Mouse (Mus musculus): ENCODE results near the gene Tubgcp3. TPM values are rescaled to one million over a fixed set of nuclear protein-coding genes. Genes with fewer than 3 reads are reported as not detected.
"Not testable (repeated sequence)": the region's sequence is repeated elsewhere in the genome, so short reads cannot be mapped to it uniquely, and the experiment has no call there.

Tubgcp3 gene
- total RNA-seq, 4 experiments from 2014 or later, result 32.3 to 51.7 (median 38.7) TPM

DNA sequence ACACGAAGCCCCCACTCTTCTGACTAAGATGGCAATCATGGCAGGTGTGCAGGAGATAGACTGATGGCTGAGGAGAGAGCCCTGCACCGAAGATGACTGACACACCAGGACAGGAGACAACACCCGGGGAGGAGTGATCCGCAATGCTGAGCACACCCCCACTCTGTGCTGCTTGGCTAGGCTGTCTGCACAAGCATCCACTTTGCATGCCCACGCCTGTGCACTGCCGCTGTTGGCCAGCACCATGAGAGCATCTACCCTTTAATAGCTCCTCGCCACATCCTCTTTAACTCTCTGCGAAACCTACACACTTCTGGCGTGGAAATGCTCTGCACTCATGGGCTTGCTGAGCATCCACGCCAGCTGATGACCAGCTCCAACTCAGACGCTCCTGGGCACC lies 33.6 kb downstream of the Tubgcp3 start:
- DNase-seq, result no peak

DNA sequence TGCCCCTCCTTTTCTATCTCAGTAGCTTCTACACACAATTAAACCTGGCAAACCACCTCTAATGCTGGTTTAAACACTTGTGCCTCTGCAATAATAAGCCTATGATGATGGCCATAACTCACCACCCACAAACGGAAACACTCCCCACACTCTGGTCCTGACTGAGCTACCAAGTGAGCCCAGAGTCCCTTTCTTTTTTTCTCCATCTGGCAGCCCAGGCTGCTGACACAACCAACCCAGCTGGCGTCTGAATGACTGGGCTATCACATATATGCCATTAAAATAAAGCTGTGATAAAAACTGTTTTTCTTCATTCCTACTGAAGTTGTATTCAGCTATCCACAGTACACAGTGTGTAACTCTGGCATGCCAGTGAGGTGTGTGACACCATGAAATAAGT lies 36.7 kb downstream of the Tubgcp3 start:
- DNase-seq, result no peak

DNA sequence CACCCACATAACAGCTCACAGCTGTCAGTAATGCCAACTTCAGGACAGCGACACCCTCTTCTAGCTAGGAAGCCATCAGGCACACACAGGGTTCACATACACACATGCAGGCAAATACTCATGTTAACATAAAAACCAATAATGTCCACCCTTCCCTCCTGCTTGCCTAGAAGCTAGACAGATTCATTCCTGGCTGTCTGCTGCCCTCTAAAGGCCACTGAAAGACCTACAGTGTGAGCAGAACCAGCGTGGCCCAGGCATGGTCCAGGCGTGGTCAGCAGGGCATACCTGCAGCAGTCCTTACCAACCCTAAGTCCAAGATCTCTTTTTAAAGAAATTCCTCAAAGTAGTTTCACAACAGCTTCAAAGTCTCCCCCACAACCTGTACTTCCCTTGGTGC lies 43.0 kb downstream of the Tubgcp3 start:
- DNase-seq, result no peak

DNA sequence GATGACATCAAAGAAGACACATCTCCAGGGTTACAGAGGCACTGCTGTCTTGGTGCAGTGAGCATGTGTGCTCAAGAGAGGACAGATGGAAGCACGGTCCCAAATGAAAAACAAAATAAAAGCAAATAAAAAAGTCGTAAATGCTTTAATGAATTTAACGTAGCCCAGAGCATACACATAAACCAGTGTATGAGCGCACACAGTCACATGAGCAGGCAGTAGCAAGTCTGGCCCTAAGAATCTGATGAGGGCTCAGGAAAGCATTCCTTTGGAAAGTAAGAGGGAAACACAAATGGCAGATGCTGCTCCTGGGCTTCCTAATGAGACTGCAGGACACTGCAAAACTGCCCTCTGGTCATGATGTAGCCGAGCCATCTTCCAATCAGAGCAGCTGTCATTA lies 46.2 kb downstream of the Tubgcp3 start:
- no peak for DNase-seq

DNA sequence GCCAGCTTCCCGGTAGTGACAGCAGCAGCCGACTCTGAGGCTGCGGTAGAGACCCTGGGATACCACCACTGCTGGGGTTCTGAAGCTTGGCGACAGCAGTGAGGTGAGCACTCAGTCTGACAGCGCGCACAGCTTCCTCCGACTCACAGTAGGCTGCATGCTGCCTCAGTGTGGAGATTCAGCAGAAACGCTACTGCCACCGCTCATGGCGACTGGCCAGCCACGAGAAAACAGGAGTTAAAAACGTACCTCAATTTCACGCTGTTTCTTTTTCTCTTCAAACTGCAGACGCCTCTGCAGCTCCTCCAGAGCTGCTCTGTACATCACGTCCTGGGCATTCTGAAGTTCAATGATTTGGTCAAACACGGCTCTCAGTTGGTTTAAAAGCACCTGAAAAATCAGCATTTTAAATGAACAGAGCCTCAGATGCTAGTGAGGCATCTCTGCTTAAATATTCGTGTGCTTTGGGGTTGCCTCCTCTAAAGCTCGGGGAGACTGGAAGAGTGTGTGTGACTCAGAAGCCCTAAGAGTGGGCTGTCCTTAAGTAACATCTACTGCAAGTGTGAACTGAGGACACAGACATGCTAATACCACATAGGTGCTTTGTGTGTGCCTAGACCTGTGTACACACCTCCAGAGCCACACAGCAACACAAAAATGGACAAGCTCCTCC lies 50.4 kb downstream of the Tubgcp3 start:
- no peak for DNase-seq

DNA sequence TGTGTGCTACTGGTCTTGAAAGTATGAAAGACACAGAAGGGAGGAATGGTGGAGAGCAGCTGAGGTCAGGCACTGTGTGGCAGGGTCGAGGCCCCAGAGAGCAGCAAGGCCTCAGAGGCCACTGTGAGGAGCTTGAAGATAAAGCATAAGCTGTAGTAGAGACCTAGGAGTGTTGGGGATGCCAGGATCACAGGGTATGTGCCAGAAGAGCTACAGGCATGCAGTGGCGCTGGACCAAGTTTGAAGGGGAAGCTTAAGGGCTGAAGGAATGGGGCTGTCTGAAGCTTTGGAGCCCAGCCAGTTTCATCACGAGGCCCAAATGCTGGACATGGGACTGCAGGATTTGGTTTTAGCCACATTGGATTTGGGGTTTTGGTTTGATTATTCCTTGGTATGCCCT lies 54.7 kb downstream of the Tubgcp3 start:
- DNase-seq, result not testable (repeated sequence)

DNA sequence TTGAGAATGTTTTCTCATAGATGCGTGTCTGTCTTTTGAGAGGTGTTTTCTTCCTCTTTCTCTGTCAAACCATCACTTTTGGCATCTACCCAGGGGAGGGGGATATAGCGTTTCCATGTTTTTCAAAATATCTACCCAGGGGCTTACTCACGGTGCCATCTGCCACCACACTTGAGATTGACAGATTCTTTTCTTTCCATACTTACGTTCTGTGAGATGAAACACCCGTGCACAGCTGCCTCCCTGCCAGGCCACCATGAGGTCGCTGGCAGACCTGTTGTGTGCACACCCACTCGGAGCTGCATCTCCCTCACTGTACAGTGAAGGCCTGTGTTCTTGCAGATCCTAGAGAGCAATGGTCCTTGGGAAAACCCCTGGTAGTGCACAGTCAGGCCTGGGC lies 58.8 kb downstream of the Tubgcp3 start:
- no peak for DNase-seq

DNA sequence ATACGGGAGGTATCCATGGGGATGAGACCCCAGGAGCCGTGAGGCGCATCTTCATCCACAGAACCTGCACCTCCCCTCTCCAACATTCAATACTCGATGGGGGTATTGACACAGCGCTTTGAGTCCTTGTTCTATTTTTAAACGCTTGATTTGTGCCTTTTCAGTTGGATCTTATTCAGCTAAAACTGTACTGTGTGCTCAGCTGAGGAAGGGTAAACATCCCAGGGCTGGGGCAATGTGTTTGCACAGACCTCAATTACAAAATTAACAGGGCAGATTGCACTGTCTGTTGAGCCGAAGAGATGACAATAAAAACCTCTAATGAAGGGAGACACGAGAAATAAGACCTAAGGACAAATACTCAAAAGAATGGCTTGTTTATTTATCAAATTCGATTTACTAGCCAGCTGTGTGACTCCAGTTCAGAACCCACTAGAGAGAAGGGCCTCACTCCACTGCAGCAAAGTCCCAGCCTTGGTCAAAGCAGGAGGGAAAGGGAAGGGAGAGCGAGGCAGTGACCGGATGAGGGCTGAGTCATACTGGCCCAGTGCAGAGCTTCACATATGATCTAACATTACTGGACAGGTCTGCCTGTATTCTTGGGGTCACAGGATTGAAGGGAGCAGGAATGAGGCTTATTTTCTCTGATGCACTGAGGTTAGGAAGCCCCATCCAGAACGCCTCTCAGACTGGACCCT lies 62.1 kb downstream of the Tubgcp3 start:
- no peak for DNase-seq

DNA sequence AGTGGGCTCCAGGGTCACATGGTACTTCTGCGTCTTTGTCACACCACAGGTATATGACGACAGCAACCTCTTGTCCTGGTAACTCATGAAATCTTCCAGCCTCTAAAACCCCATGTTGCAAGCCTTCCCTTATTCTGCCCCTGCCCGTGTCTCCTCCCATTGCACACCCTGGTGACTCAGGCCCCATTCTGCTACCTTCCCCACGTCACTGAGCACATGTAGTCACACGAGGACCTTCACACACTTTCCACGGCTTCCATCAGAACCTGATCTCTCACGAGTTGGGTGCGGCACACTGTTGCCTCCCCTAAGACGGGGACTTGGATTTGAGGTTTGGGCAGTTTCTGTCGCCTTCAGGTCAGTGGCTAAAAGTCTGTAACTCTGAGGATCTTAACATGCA lies 63.2 kb downstream of the Tubgcp3 start:
- DNase-seq, result no peak

DNA sequence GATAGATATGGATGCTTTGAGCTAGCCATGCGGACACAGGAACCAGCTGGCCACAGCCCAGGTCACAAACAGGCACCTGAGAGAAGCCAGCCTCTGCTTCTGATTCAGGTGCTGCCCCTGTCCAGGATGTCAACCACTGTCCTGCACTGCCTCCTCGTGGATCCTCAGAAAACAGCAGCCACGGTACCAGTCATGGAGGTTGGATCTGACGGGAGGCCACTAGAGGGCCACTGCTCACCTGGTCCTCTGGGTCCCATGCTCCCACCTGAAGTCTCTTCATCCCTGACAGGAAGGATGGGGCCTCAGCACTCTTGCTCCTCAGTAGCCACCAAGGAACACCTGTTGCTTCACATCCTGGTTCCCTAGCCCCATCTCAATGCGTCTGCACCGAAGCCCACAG lies 64.8 kb downstream of the Tubgcp3 start:
- DNase-seq, result peak; percentile 52

DNA sequence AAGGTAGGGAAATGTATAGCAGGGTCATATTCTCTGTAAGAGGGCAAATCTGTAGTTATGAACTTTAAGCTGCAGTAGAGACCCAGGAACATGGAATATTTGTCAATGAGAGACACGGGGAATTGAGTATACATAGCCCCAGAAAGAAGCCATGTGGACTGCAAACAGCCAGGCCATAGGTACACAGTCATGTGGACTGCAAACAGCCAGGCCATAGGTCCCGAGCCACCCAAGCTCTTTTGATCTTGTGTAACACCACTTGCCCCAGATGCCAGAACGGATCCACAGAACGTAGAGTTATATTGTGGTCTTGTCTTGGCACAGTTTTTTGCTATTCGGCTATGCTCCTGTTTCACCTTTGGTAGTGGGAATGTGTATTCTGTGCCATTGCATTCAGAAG lies 88.3 kb downstream of the Tubgcp3 start:
- DNase-seq, result no peak

DNA sequence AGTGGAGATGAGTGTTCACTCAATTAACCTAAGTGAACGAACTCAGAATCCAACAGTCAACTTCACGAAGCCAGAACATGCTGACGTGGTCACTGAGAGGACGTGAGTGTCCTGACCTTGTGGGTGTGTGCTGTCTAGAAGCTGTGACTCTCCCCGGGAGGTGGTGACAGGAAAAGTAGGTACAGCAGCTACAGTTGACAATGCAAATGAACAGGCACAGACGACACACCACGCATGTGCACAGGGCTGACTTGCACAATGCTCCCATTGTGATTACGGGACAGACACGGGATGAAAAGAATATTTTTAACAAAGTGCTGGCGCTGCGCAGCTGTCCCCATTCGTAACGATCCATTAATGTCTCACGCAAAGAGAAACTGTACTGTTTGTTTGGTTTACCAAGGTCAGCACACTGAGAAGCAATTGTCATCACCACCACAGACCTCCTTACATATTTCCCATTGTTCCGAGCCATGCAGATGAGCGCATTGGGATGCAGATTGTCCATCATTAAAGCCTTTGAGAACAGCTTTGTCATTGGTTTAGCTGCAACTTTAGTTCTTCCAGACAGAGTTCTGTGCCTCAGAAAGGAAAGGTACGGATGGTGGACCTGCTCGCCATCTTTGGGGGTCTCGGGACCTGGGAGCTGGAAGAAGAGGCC lies 92.6 kb downstream of the Tubgcp3 start:
- DNase-seq, result not testable (repeated sequence)

DNA sequence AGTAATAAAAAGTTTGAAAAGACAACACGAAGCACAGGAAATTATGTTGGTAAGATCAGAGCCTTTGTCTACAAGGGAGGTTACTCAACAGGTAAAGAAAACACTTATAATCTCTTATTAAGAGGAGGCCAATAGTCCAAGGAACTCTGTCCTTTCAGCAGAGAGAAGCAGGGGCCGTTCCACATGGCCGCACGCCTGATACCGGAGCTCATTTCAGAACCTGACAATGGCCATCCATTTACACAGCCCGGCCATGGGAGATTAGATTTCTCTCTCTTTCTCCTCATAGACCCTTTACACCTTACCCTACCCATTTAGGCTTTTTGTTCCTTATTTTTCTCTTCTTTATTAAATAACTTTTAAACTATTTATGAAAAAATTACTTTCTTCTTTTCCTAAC lies 95.3 kb downstream of the Tubgcp3 start:
- DNase-seq, result no peak

DNA sequence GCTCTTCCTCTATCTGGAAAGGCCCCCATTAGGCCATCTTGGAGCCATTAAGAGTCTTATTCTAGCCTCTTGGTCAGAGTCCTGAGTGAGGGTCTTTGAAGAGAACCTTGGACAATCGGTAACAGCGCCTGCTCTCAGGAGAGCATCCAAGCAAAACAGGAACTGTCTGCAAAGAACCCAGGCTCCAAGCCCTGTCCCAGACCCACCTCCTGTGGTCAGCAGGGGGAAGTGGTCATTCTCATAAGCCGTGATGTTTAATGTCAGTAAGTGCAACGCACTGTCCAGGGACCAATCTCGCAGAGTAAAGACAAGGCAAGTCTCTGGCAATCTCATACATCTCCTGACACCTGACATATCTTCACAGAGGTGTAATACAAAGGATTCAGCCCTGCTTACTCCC lies 96.0 kb downstream of the Tubgcp3 start:
- DNase-seq, result no peak

DNA sequence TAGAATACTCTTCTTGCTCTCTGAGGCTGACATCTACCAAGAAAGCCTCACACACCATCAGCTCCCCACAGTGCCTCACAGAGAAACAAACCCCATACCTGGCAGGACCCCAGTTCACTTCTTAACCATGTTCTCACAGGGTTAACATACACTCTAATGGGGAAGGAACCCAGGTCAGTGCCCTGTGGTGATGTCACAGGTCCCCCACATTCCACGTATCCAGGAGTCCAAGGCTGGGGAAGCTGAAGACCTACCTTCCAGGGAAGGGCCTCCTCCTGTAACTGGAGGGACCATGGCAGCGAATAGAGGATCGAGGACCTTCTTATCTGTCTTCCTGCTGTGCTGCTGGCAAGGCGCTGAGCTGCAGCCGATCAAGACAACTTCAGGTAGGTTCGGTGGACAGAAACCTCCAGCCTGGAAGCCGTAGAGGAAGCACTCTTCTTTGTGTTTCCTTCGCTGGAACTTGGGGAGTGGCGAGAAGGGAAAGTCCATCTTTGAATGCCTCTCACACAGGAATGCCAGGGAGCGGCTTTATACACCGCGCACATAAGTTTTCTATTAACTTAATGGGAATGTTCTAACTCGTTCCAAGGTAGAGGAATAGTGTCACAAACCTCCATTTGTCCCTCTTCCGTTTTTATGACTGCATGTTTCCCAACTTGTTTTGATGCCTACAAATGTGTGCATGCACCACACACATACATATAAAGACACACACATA lies 99.1 kb downstream of the Tubgcp3 start, which contains the start of gene Spaca7:
Spaca7 (plus strand) TSS at position 216 of the 721 bp plus-strand sequence.
- DNase-seq, result no peak

DNA sequence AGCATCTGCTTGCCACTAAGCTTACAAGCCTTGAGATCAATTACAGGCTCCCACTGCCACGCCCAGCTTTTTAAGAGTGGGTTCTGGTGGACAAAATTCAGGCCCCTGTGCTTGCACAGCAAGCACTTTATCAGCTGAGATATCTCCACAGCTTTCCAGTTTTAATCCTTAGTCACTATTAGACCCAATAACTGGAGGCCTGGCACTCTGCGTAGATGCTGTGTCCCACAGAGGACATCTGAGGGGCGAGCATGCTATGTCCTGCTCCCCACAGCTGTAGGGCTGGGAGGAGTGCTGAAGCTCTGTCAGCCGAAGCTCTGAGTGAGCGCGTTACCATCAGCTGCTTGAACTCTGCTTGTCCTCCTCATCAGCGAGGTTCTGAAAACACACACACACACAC lies 105.5 kb downstream of the Tubgcp3 start:
- no peak for DNase-seq

DNA sequence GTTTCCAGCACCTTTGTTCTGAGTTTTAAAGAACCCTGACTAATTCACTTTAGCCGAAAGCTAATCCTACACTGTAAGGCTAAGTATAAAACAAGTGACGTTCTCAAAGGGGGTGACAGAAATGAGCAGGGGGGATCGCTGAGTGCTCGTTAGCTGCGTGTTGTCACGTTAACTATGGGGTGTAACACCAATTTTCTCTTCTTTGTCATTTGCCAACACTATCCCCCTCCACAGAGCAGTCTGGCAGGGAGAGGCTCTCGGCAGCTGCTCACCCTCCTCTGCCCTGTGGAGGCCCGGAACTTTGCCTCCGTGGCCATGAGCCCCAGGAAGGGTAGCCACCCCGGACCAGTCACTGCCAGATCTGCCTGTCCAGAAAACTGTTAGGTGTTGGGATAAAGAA lies 106.6 kb downstream of the Tubgcp3 start:
- DNase-seq, result no peak

DNA sequence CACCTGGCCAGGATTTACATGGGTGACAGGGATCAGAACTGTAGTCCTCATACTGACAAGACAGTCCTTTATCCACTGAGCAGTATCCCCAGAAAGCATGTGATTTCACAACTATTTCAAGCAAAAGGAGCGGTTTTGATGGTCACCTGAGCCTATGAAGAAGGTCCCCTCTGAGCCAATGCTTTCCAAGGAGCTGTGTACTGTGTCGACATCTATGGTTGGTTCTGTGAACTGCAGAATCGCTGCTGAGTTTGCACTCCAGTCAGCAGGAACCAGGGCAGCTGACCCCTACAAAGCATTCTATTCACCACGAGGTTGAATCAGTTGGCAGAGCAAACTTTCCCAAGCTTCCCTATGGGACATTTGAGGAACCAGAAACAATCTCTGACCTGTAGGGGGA lies 107.7 kb downstream of the Tubgcp3 start:
- DNase-seq, result no peak

Small RNAs within 50 kb of the gene (microRNA-seq; reads per million reads assigned to microRNA genes)
- gene Gm26483, result 0 reads per million in 2 experiments

Other genes with a start within 250 kb of the Tubgcp3 start
- gene Spaca7, start 99.2 kb downstream of the Tubgcp3 start, total RNA-seq (2022), result not detected
- 100 to 1,000 TPM; 139 to 237 (median 193) TPM for gene Atp11a, start 84.8 kb upstream of the Tubgcp3 start, total RNA-seq (2022)
- 10 to 100 TPM; 21.8 to 48.2 (median 31.7) TPM for gene Mcf2l, start 201.6 kb upstream of the Tubgcp3 start, total RNA-seq (2022)